Mouse (Mus musculus): Measurements from ENCODE around the gene Slc1a2.

- no peak for TF ChIP-seq CTCF (IDR thresholded peaks at IDR 0.05; ENCODE audit: borderline replicate concordance, insufficient read depth, low read length)
- TF ChIP-seq POLR2A (IDR thresholded peaks at IDR 0.05; ENCODE audit: low read depth, low read length): no peak
Observed at GRCm38 (mm10) chr2:102704781-102705180, 46.3 kb downstream of the Slc1a2 start.
